Mouse (Mus musculus): ENCODE results near the gene Aip. TPM values are rescaled to one million over a fixed set of nuclear protein-coding genes. Genes with fewer than 3 reads are reported as not detected.

Aip gene
- total RNA-seq (2014; rRNA removed; ENCODE audit: low replicate concordance): 21.4 and 23.8 TPM in 2 replicates
- 61.7 and 66.2 TPM in 2 replicates for polyA plus RNA-seq (2015; fragmentation: Nextera tagmentation; extraction: Ambion mirVana)

GRCm38 (mm10) chr19:4125741-4126696 is at the start of gene Aip:
Aip (minus strand) TSS chr19:4125858.
- peak; percentile 99 for DNase-seq (ENCODE audit: low spot score)
- peak; percentile 93 for ATAC-seq (ENCODE audit: insufficient read depth, low read depth)
- under 1% methylated on average over 63 of the region's 64 CpGs for WGBS
- H3K4me2 ChIP-seq (ENCODE audit: low read depth, low read length): peak within 1 kb of the TSS; percentile 61
- no peak for TF ChIP-seq EP300 (IDR thresholded peaks at IDR 0.05; ENCODE audit: low read depth)
- peak; percentile 77 for TF ChIP-seq CTCF (IDR thresholded peaks at IDR 0.05; ENCODE audit: low read depth)
- peak within 1 kb of the TSS; percentile 67 for H3K27ac ChIP-seq (ENCODE audit: low read depth)
- no peaks in the 10 kb centered on the region for H3K9me3 ChIP-seq (replicated peaks; ENCODE audit: control insufficient read depth, low read length)
- H3K4me1 ChIP-seq (ENCODE audit: control insufficient read depth, insufficient read depth): peaks cover 13% of the 10 kb centered on the region; the same call in 1 of the 2 replicates
- H3K36me3 ChIP-seq (replicated peaks; ENCODE audit: control insufficient read depth, insufficient read depth, low read length): peaks cover 19% of the 10 kb centered on the region
- H3K9ac ChIP-seq (replicated peaks; ENCODE audit: low read depth, low read length): peak within 1 kb of the TSS; percentile 89
- no peaks in the 10 kb centered on the region for H3K27me3 ChIP-seq (ENCODE audit: control insufficient read depth, insufficient read depth, low read length)
- H3K4me3 ChIP-seq (ENCODE audit: low read depth, low read length): peak within 1 kb of the TSS; percentile 83

- H3K4me1 ChIP-seq (ENCODE audit: control insufficient read depth, insufficient read depth): peaks cover 48% of the 10 kb centered on the region
- peak overlapping the region; percentile 92 for H3K27ac ChIP-seq (ENCODE audit: low read depth)
- no peak overlapping the region for H3K4me3 ChIP-seq (ENCODE audit: low read depth, low read length)
- H3K27me3 ChIP-seq (ENCODE audit: control insufficient read depth, insufficient read depth, low read length): no peaks in the 10 kb centered on the region
- no peak overlapping the region for H3K9ac ChIP-seq (replicated peaks; ENCODE audit: low read depth, low read length)
- H3K36me3 ChIP-seq (replicated peaks; ENCODE audit: control insufficient read depth, insufficient read depth, low read length): no peaks in the 10 kb centered on the region
- H3K9me3 ChIP-seq (replicated peaks; ENCODE audit: control insufficient read depth, low read length): no peaks in the 10 kb centered on the region
- H3K4me2 ChIP-seq (ENCODE audit: low read depth, low read length): no peak overlapping the region
- ATAC-seq (ENCODE audit: insufficient read depth, low read depth): no peak
- no peak for DNase-seq (ENCODE audit: low spot score)
- no peak for TF ChIP-seq EP300 (IDR thresholded peaks at IDR 0.05; ENCODE audit: low read depth)
- peak; percentile 34 for TF ChIP-seq CTCF (IDR thresholded peaks at IDR 0.05; ENCODE audit: low read depth)
- WGBS: 60% methylated on average over 11 of the region's 11 CpGs
Measured at GRCm38 (mm10) chr19:4172925-4173324, 47.3 kb upstream of the Aip start.

GRCm38 (mm10) chr19:4171393-4172290 is 46.0 kb upstream of the Aip start:
- TF ChIP-seq EP300 (IDR thresholded peaks at IDR 0.05; ENCODE audit: low read depth) (0 out of 2 replicates have a peak, but pooled peaks have one; percentile 16), CTCF (IDR thresholded peaks at IDR 0.05; ENCODE audit: low read depth) (no peak)
- peak overlapping the region; percentile 18 for H3K9ac ChIP-seq (replicated peaks; ENCODE audit: low read depth, low read length)
- H3K4me1 ChIP-seq (ENCODE audit: control insufficient read depth, insufficient read depth): peaks cover 51% of the 10 kb centered on the region
- peak overlapping the region; percentile 1; the same call in 1 of the 2 replicates for H3K4me3 ChIP-seq (ENCODE audit: low read depth, low read length)
- peak overlapping the region; percentile 92 for H3K27ac ChIP-seq (ENCODE audit: low read depth)
- WGBS: 14% methylated on average over 13 of the region's 13 CpGs
- no peaks in the 10 kb centered on the region for H3K9me3 ChIP-seq (replicated peaks; ENCODE audit: control insufficient read depth, low read length)
- no peaks in the 10 kb centered on the region for H3K36me3 ChIP-seq (replicated peaks; ENCODE audit: control insufficient read depth, insufficient read depth, low read length)
- peak; percentile 57 for ATAC-seq (ENCODE audit: insufficient read depth, low read depth)
- peak overlapping the region; percentile 38 for H3K4me2 ChIP-seq (ENCODE audit: low read depth, low read length)
- peak; percentile 82 for DNase-seq (ENCODE audit: low spot score)
- H3K27me3 ChIP-seq (ENCODE audit: control insufficient read depth, insufficient read depth, low read length): no peaks in the 10 kb centered on the region

- 89% methylated on average over 10 of the region's 10 CpGs for WGBS
- Histone ChIP-seq H3K36me3 (replicated peaks; ENCODE audit: control insufficient read depth, insufficient read depth, low read length) (0 out of 2 replicates have a peak, but pooled peaks cover 3% of the 10 kb centered on the region), H3K27me3 (ENCODE audit: control insufficient read depth, insufficient read depth, low read length) (no peaks in the 10 kb centered on the region), H3K4me3 (ENCODE audit: low read depth, low read length) (no peak overlapping the region; the same call in 1 of the 2 replicates), H3K4me2 (ENCODE audit: low read depth, low read length) (peak overlapping the region; percentile 38), H3K4me1 (ENCODE audit: control insufficient read depth, insufficient read depth) (peaks cover 47% of the 10 kb centered on the region), H3K9ac (replicated peaks; ENCODE audit: low read depth, low read length) (peak overlapping the region; percentile 68; the same call in 1 of the 2 replicates), H3K27ac (ENCODE audit: low read depth) (peak overlapping the region; percentile 92), H3K9me3 (replicated peaks; ENCODE audit: control insufficient read depth, low read length) (no peaks in the 10 kb centered on the region)
- TF ChIP-seq CTCF (IDR thresholded peaks at IDR 0.05; ENCODE audit: low read depth) (no peak), EP300 (IDR thresholded peaks at IDR 0.05; ENCODE audit: low read depth) (no peak)
- ATAC-seq (ENCODE audit: insufficient read depth, low read depth) (no peak), DNase-seq (ENCODE audit: low spot score) (no peak)
Measured at GRCm38 (mm10) chr19:4170723-4171392, 45.2 kb upstream of the Aip start.

Data from heart, postnatal 0 days (tissue).